Mouse (Mus musculus) yolk sac, embryonic 10.5 days (tissue): ENCODE results near the gene Sbpl.

ENCODE experiments used
- DNase-seq: peaks from one replicate; pipeline ENCODE4 v3.0.0-alpha.2; 2017; ENCODE audit warnings: low spot score

Gene Sbpl

GRCm38 (mm10) chr17:23955174-23955573 is at the start of gene Sbpl:
Gene Sbpl, minus strand, starts transcription at chr17:23955274.
- DNase-seq: no peak

- no peak for DNase-seq
Measured at GRCm38 (mm10) chr17:24004071-24004665, 49.1 kb upstream of the Sbpl start.

DNA sequence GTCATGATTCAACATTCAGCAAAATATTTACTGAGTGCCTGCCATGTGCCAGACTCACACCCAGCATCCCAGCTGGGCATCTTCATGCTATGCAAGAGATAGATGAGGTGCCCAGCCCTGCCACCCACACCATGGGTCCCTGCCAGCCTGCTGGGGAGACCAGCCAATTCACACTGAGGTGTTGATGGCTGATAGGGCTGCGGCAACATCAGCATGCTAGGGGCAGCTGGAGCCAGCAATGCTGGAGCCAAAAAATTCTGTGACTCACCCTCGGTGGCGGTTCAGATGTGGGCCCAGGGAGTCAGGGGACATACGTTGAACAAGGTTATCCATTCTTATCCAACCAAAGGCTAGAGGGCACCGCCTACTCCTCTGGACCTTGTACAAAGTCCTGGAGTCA is 45.3 kb upstream of the Sbpl start:
- no peak for DNase-seq

DNA sequence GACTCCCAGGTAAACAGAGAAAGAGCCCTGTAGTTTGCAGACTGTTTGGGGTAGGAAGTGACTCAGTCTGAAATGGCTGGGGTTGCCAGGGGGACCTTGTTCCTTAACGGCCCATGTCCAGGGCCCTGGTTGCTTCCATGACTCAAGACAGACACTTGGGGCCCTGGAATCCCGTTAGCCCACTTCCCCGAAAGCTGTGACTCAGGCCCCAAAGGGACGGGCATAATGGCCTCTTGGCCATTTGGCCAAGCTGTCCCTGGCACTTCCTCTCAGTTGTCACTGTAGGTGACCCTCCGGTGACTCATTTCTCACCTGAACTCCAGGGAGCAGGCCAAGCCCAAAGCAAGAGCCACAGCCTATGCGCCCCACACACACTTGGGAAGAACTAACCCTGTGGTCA is 43.3 kb upstream of the Sbpl start:
- DNase-seq: no peak

DNA sequence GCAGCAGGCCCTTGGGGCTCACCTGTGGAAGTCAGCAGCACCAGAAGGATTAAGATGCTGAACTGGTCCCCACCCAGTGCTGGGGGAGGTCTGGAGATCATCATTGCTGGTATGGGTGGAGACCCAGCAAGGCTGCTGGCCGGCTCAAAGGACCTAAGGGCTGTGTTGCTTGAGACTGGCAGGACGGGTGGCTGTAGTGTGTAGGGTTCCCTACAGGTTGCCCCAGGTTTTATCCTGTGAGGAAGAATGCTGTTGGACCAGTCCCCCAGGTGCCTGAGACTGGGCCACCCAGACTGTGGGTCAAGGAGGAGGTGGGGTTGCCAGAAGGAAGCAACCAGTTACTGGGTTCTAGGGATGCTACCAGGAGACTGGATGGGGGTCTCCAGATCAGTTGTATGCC is 42.8 kb upstream of the Sbpl start, which contains the start of gene Prss22:
Gene Prss22 (minus strand): TSS at position 200 of the 400 bp plus-strand sequence.
- DNase-seq: no peak

- DNase-seq: no peak
Measured at GRCm38 (mm10) chr17:23995421-23995820, 40.3 kb upstream of the Sbpl start.

DNA sequence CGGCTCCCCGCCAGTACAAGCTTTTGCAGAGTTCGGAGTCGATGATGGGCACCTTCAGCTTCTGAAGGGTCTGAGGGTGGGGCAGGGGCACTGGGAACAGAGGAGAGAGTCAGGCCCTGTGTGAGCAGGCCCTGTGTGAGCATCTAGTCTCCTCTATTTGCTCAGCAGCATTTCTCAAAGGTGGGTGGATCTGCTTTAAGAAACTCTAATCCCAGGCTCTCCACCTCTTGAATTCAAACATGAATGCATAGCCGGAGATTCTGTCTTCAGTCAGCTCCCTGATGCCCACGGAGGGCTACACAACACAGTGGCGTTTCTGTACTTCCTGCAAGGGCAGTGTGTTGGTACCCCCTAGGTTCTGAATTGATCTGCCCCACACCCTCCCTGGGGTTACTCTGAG is 39.6 kb upstream of the Sbpl start:
- no peak for DNase-seq

DNA sequence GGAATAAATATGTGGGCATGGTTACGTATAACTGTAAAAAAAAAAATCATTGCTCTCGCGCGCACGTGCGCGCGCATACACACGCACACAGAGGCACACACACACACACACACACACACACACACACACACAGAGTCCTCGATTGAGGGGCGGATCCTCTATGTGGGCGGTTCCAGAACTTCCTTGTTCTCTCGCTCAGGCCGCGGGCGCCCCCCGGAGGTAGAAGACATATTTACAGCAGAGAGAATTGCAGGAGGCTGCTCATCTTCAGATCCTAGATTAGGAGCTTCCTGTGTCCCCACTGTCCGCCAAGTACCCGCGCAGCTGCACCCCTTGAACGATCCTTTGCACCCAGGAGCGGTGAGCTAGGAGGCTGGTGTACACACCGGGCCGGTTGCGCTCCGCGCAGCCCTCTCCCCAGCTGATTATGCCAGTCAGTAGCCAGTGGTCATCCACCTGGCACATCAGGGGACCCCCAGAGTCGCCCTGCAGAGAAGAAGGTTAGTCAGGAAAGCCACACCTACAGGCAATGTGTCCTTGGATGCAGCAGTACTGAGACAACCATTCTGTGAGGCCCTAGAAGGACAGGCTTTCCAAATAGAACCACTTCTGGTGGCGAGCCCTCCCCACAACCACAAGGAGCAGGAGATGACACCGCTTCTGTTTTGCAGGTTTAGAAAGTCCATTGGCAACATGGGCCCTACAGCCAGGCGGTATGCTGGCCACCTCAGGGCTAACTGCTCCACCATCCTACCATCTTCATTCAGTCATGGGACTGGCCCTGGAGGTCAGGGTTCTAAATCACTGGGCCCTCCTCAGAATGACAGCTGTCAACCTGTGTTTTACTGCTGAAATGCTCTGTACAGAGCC is 38.7 kb upstream of the Sbpl start:
- DNase-seq: peak; percentile 88

GRCm38 (mm10) chr17:23992789-23993553 is 37.9 kb upstream of the Sbpl start:
- peak; percentile 62 for DNase-seq

GRCm38 (mm10) chr17:23989802-23990201 is 34.7 kb upstream of the Sbpl start:
- DNase-seq: no peak

DNA sequence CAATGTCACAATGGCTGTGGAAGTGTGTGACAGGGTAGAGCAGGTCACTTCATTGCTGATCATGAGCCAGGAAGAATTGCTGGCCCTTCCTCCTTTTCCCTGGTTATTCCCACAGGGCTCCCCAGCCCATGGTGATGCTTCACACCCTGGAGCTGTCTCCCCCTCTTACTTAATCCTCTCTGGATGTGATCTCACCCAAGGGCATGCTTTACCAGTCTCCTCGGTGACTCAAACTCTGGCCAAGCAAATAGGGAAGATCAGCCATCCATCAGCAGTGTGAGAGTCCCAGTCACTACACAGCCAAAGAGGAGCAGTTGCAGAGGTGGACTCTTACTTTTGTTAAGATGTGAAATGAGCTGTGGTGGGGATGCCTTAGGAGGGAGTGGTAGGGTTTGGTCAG is 29.9 kb upstream of the Sbpl start:
- DNase-seq: no peak

GRCm38 (mm10) chr17:23982912-23983311 is 27.8 kb upstream of the Sbpl start:
- peak; percentile 85 for DNase-seq

- DNase-seq: no peak
Measured at GRCm38 (mm10) chr17:23980297-23980909, 25.3 kb upstream of the Sbpl start, which contains the start of gene Prss30. Gene Prss30, minus strand, starts transcription at chr17:23980566.

GRCm38 (mm10) chr17:23979471-23979870 is 24.4 kb upstream of the Sbpl start:
- no peak for DNase-seq

DNA sequence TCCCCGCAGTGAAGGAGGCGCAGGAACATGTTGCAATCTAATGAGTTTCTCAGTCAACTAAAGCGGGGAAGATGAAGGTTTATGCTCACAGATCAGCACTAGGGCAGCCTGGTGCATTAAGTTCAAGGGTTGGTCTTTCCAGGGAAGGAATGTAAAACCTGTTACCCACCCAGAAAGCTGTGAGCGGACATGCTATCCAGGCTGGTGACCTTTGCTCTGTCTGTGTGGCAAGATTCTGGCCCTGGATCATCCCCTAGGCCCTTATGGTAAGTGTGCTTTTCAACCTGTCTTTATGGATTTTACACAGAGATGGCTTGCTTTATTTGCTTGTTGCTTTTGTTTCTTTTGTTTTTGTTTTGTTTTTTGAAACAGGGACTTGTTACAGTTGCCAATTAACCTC is 21.6 kb upstream of the Sbpl start:
- peak; percentile 84 for DNase-seq

- no peak for DNase-seq
Measured at GRCm38 (mm10) chr17:23971315-23971714, 16.2 kb upstream of the Sbpl start.

DNA sequence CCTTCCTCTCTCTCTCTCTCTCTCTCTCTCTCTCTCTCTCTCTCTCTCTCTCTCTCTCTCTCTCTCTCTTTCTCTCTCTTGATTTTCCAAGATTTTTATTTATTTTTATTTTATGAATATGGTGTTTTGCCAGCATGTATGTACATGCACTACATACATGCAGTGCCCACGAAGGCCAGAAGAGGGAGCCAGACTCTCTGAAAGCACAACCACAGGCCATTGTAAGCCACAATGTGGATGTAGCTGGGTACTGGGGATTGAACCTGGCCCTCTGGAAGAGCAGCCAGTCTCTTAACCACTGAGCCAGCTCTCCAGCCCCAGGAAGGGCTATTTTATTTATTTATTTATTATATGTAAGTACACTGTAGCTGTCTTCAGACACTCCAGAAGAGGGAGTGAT is 14.2 kb upstream of the Sbpl start:
- DNase-seq: peak; percentile 49

- DNase-seq: no peak
Measured at GRCm38 (mm10) chr17:23968780-23969179, 13.7 kb upstream of the Sbpl start.

GRCm38 (mm10) chr17:23966658-23967401 is 11.8 kb upstream of the Sbpl start:
- DNase-seq: peak; percentile 58

GRCm38 (mm10) chr17:23965805-23966425 is 10.8 kb upstream of the Sbpl start:
- no peak for DNase-seq

DNA sequence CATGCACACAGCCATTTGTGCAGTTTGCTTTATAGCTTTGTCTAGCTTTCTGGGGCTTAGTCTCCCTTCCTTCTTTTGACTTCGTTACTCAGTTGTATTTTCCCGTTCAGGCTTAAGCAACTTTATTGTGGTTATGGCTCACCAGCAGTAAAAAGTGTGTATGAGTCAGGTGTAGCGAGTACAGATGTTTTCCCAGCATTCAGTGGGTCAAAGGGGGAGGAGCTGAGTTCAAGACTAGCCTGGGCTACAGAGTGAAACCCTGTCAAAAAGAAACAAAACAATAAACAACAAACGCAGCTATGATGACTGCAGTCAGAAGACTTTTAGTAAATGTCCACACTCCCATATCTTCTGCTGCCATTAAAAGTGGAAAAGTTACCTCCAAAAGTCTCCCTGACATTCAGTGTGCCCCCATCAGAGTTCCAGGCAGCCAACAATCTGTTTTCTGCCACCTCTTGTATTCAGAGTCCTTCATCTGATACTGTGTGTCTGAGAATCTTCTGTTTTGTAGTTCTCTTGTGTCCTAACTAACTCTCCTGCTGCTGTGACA is 6.6 kb upstream of the Sbpl start:
- DNase-seq: no peak
